Mouse (Mus musculus) adrenal gland, adult 18-20 months (tissue): ENCODE results near the gene Pih1d1. TPM values are rescaled to one million over a fixed set of nuclear protein-coding genes. Genes with fewer than 3 reads are reported as not detected.
A peak's percentile ranks its signal among the peaks of the same experiment; 100 is the strongest.

ENCODE experiments used
- DNase-seq, 2 experiments: peaks; one replicate each; pipeline ENCODE4 v3.0.0; 2021 to 2022; ENCODE audit warnings: low spot score in 2 of 2
- microRNA-seq, 2 experiments: library from miRNA; unstranded; fragments of <30 nt; microRNA quantifications; one replicate each; pipeline ENCODE4 v1.2.0; 2021; ENCODE audit warnings: borderline number of aligned reads in 2 of 2
- total RNA-seq, 2 experiments: library from RNA; stranded (reverse); gene quantifications; 1 replicate in 1 of 2; 2 replicates in 1 of 2; pipeline ENCODE4 v1.2.3; 2021

The Pih1d1 gene
- total RNA-seq, 2 experiments from 2014 or later: 57.3 to 58.6 TPM

GRCm38 (mm10) chr7:45191803-45192363 is 37.8 kb downstream of the Pih1d1 start:
- no peak for DNase-seq

DNA sequence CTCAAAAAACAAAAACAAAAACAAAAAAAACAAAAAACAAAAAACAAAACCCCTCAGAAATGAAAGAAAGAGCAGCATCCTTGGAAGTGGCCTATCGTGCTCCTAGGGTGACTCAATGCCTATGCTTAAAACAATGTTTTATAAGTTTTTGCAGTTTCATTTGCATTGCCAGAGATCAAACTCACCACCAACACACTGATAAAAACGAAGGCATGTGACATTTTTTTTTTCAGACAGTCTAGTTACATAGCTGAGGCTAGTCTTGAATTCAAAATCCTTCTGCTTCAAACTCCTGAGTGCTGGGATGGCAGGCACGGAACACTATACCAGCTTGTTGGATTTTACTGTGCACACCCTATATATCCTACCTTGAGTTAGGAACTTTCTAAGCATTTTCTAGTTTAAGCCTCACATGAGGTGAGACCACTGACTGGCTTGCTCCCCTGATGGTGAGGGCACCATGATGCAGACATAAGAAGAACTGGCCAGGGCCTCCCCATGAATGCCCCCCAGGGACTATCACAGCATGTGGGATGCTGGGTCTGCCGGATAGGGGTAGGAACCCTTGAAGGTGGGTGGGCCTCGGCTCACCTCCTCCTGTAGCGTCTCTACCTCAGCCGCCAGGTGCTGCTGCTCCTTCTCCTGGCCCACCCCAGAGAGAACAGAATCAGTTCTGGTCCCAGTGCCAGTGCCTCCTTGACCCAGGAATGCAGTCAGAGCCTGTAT is 38.6 kb downstream of the Pih1d1 start:
- no peak for DNase-seq

DNA sequence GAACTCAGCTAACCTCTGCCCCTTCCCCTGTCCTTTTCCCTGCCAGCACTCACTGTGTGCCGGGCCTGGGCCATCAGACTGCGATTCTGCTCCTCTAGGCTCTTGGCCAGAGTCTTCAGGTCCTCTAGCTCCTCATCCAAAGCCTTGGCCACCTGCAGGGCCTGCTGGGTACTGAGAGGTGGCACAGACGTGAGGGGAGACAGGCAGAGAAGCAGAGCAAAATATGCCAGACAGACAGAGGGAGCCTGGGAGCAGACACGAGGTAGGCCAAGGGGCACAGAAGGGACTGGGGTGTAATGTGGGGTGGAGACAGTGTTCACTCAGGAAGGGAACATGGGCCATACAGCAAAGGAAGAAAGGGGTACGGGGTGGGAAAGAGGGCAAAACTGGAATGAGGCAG is 39.3 kb downstream of the Pih1d1 start:
- DNase-seq: no peak

DNA sequence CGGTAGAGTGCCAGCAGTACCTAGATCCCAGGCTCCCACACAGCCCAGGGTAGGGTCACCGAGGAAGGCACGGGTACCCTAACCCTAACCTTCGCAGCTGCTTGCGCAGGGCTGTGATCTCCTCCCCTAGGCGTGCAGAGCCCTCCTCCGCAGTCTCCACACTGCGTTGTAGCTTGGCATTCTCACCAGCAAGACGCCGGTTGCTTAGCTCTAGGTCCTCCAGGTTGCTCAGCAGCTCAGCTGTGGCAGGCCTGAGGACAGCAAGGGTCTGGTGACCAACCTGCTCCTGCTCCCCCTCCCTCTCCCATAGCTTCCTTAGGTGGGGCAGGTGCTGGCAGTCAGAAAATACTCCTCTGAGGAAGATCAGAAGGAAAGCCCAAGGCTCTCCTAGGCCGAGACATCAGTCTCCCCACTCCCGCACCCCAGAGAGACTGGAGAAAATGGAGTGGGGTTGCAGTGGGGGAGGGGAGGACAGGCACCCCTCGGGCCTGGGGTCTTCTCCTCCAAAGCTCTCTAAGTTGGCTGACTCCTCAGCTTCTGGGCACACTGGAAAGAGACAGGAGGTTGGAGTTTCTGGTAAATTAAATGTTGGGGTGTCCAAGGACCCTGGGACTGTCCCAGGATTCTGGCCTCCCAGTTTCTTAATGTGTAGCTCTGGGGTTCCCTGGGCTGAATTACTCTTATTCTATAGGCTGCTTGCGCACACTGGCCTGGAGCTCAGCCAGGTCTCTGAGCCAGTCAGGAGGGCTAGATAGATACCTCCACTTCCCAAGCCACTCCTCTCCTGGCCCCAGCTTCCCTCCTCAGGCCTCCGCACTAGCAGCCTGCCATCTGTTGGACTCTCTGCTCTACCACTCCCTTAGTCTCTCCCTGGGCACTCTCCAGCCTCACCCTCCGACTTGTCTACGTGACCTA is 40.0 kb downstream of the Pih1d1 start:
- no peak for DNase-seq

GRCm38 (mm10) chr7:45195341-45196175 is 41.5 kb downstream of the Pih1d1 start:
- DNase-seq: no peak

DNA sequence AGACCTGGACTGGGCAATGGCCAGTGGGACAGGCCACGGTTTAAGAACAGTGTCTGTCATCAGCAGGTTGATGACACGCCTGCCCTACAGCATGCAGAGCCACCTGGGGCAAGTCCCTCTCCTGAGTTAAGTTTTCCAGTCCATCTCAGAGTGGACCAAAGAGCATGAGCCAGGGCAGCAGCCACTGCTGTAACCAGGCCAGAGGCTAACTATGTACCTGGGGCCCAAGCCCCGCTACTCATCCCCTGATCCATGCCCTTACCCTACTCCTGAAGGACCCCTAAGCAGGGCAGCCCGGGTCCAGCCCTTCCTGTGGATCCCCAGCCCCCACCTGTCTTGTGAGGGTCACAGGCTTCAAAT is 42.1 kb downstream of the Pih1d1 start:
- no peak for DNase-seq

GRCm38 (mm10) chr7:45196994-45197393 is 42.9 kb downstream of the Pih1d1 start:
- no peak for DNase-seq

DNA sequence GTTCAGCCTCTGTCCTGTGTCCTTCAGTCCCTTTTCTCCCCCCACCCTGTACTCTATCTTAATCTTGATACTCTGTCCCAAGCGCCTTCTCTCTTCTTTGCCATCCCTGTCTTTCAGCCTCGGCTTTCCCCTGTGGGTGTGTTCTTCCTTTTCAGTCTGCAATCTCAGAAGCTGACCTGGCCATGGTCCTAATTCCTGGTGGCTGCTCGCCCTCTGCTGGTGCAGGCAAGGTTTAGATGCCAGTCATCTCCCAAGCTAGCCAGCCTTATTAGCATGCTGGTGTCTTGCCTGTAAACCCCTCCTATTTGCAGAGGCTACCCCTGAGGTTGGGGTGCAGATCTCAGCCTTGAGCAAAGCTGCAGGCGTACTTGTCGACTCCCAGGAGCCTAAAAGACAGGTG is 44.3 kb downstream of the Pih1d1 start:
- DNase-seq: peak; percentile 59 to 64

GRCm38 (mm10) chr7:45198961-45199360 is 44.9 kb downstream of the Pih1d1 start:
- no peak for DNase-seq

- DNase-seq: no peak
These were observed 48.6 kb downstream of the Pih1d1 start for GRCm38 (mm10) chr7:45202654-45203053.

GRCm38 (mm10) chr7:45204380-45205143 is 50.5 kb downstream of the Pih1d1 start, which contains the start of gene Ccdc155:
TSS of gene Ccdc155 (minus strand) at chr7:45204892.
- DNase-seq: peak; percentile 70 to 75

DNA sequence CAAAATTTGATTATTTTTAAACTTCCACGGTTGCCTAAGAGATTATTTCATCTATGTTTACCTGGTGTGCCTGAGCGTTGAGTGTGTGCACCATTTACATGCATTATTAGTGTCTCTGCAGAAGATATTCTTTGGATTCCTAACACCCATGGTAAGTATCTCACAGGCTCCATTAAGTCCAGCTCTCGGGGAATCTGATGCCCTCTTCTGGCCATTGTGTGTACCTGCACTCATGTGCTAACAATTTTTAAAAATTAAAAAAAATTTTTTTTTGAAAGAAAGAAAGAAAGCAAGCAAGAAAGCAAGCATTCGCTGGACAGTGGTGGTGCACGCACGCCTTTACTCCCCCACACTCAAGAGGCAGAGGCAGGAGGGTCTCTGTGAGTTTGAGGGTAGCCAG is 54.2 kb downstream of the Pih1d1 start:
- DNase-seq: no peak

Small RNAs within 50 kb of the gene (microRNA-seq; reads per million reads assigned to microRNA genes)
- gene Mir150 (654 to 1,330 reads per million in 2 experiments), gene Mir5121 (69.5 to 90.6 reads per million in 2 experiments), gene Mir7055 (0 reads per million in 2 experiments)

Other genes with a start within 250 kb of the Pih1d1 start
- gene Ap2a1, start 224.8 kb upstream of the Pih1d1 start, total RNA-seq: 10 to 100 TPM; 81.7 to 97.4 TPM
- not detected for gene Tsks, start 211.1 kb upstream of the Pih1d1 start, total RNA-seq
- 10 to 100 TPM in 1 of 2 experiments, 1 to 10 TPM in 1; 9.3 to 12.8 TPM for gene Cpt1c, start 179.5 kb upstream of the Pih1d1 start, total RNA-seq
- 100 to 1,000 TPM; 203 to 216 TPM for gene Prmt1, start 167.7 kb upstream of the Pih1d1 start, total RNA-seq
- gene Irf3, start 156.7 kb upstream of the Pih1d1 start, total RNA-seq: 100 to 1,000 TPM; 128 to 131 TPM
- 10 to 100 TPM; 13.9 to 14.2 TPM for gene Bcl2l12, start 155.6 kb upstream of the Pih1d1 start, total RNA-seq
- 10 to 100 TPM; 75.1 to 85.9 TPM for gene Scaf1, start 137.9 kb upstream of the Pih1d1 start, total RNA-seq
- gene Rras, start 136.3 kb upstream of the Pih1d1 start, total RNA-seq: 100 to 1,000 TPM in 1 of 2 experiments, 10 to 100 TPM in 1; 86.9 to 106 TPM
- 10 to 100 TPM; 30.8 to 45.3 TPM for gene Prr12, start 101.4 kb upstream of the Pih1d1 start, total RNA-seq
- gene Nosip, start 91.9 kb upstream of the Pih1d1 start, total RNA-seq: 10 to 100 TPM; 44.3 to 46.8 TPM
- 10 to 100 TPM; 14.9 to 28.3 TPM for gene Prrg2, start 91.6 kb upstream of the Pih1d1 start, total RNA-seq
- 10 to 100 TPM; 32.0 to 36.4 TPM for gene Rcn3, start 62.1 kb upstream of the Pih1d1 start, total RNA-seq
- gene Fcgrt, start 50.5 kb upstream of the Pih1d1 start, total RNA-seq: 100 to 1,000 TPM; 111 to 137 TPM
- gene Rps11, start 29.9 kb upstream of the Pih1d1 start, total RNA-seq: 1,000 to 10,000 TPM; 1,173 to 1,310 TPM
- gene Rpl13a, start 25.5 kb upstream of the Pih1d1 start, total RNA-seq: 1,000 to 10,000 TPM; 1,445 to 1,619 TPM
- gene Gm45713, start 18.1 kb upstream of the Pih1d1 start, total RNA-seq: not detected
- 10 to 100 TPM; 20.6 to 26.8 TPM for gene Flt3l, start 17.9 kb upstream of the Pih1d1 start, total RNA-seq
- 10 to 100 TPM; 58.4 to 68.5 TPM for gene Aldh16a1, start 281 bp downstream of the Pih1d1 start, total RNA-seq
- gene Slc17a7, start 9.6 kb downstream of the Pih1d1 start, total RNA-seq: under 1 TPM; 0.19 to 0.23 TPM
- not detected for gene Gfy, start 25.3 kb downstream of the Pih1d1 start, total RNA-seq
- gene Pth2, start 26.7 kb downstream of the Pih1d1 start, total RNA-seq: not detected
- under 1 TPM in 1 of 2 experiments, not detected in 1; 0.29 TPM for gene Ccdc155, start 50.6 kb downstream of the Pih1d1 start, total RNA-seq
- not detected for gene Dkkl1, start 57.8 kb downstream of the Pih1d1 start, total RNA-seq
- gene Tead2, start 61.5 kb downstream of the Pih1d1 start, total RNA-seq: 10 to 100 TPM in 1 of 2 experiments, 1 to 10 TPM in 1; 8.5 to 11.7 TPM
- 1 to 10 TPM; 4.0 to 7.4 TPM for gene Cd37, start 84.8 kb downstream of the Pih1d1 start, total RNA-seq
- not detected for gene Slc6a16, start 86.8 kb downstream of the Pih1d1 start, total RNA-seq
- gene Slc6a21, start 123.2 kb downstream of the Pih1d1 start, total RNA-seq: under 1 TPM in 1 of 2 experiments, not detected in 1; 0.19 TPM
- 10 to 100 TPM in 1 of 2 experiments, 1 to 10 TPM in 1; 7.8 to 11.0 TPM for gene Trpm4, start 179.5 kb downstream of the Pih1d1 start, total RNA-seq
- gene Hrc, start 181.0 kb downstream of the Pih1d1 start, total RNA-seq: under 1 TPM; 0.17 to 0.83 TPM
- gene Ppfia3, start 212.7 kb downstream of the Pih1d1 start, total RNA-seq: 1 to 10 TPM; 1.7 to 3.2 TPM
- gene Lin7b, start 216.3 kb downstream of the Pih1d1 start, total RNA-seq: 1 to 10 TPM; 1.3 to 1.7 TPM
- gene Snrnp70, start 241.4 kb downstream of the Pih1d1 start, total RNA-seq: 100 to 1,000 TPM; 262 to 325 TPM